Mouse (Mus musculus) heart, adult 9 months (tissue): ENCODE data around the gene Dennd2a.
"Not testable (repeated sequence)": the region's sequence is repeated elsewhere in the genome, so short reads cannot be mapped to it uniquely, and the experiment has no call there.

Source experiments
- DNase-seq, 2 experiments: peaks; one replicate each; pipeline ENCODE4 v3.0.0; 2022; ENCODE audit warnings: low spot score in 2 of 2

Gene Dennd2a

DNA sequence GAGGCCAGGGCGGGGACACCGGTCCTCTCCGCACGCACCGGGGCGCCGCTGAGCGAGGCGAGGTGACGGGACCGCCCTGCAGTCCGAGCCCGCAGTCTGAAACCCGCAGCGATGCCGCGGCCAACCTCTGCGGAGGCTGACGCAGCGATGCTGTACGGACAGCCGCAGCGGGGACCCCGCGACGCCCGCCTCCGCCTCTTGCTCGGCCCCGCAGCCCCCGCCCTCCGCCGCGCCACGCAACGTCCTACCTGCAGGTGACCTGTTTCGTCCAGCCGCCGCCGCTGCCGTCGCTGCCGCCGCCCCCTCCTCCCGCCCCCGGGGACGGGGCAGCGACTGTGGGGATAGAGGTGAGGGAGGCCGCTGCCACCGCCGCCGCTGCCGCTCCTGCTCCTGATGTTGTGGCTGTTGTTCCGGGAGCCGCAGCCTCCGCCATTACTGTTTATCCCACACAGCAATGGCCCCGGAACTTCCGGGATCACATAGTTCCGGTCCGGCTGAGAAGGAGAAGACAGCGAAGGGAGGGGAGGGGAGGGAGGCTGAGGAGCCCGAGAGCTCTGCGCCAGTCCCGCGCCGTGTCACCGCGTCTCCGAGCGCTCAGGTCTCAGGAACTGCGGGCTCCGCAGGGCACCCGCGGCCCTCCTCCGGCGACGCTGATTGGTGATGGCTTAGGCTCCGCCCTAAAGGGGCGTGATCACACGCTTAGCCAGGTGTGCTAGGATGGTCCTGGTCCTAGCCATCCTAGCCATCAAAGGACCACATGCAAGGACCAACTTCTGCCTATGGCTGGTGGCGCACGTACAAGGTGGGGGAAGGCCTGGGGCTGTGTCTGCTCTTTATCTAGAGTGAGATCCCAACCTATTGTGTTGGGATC, 137.6 kb downstream of the Dennd2a start, which contains the start of gene Mkrn1:
TSS of gene Mkrn1 (minus strand) at position 612 of the 871 bp plus-strand sequence.
- DNase-seq, result peak; percentile 58 to 78

DNA sequence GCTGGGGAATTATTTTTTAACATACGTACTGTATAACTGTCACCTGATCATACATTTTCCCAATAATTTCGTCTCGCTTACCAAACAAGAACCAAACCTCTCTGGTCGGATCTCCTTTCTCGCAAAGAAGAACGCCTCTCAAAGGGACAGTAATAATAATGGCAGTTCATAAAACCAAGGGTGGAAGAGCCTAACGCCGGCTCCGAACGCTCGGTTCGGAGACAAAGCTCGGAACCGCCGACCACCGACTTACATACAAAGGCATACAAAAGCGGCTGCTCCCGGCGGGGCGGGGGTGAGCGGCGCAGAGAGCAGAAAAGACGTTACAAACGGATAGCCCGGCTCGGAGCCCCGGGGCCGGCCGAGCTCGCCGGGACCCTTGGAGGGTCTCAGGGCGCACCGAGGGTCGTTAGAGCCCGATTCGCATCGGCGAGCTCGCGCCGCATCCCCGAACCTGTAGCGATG, 138.2 kb downstream of the Dennd2a start:
- peak in 1 of 2 experiments; percentile 8 for DNase-seq

DNA sequence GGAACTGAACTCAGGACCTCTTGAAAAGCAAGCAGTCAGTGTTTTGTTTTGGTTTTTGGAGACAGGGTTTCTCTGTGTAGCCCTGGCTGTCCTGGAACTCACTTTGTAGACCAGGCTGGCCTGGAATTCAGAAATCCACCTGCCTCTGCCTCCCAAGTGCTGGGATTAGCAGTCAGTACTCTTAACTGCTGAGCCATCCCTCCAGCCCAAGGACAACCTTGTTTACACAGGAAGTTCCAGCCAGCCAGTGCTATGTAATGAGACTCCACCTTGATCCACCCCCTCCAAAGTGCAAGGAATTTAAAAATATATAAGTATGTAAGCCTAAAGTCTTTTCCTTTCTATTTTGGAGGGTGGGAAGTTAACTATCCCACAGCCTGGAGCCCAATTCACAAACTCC, 141.0 kb downstream of the Dennd2a start:
- DNase-seq, result not testable (repeated sequence)

DNA sequence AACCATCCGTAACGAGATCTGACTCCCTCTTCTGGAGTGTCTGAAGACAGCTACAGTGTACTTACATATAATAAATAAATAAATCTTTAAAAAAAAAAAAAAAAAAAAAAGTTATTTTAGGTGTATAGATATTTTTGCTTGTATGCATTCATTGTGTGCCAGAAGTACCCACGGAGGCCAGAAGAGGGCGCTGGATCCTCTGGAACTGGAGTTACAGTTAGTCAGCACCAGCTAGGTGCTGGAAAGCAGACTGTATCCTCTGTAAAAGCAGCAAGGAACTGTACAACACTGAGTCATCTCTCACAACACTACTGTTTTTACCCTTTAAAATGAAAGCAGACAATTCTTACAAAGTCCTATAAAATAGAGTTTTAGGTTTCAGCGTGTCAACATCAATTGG, 141.9 kb downstream of the Dennd2a start:
- peak in 1 of 2 experiments; percentile 43 for DNase-seq

DNA sequence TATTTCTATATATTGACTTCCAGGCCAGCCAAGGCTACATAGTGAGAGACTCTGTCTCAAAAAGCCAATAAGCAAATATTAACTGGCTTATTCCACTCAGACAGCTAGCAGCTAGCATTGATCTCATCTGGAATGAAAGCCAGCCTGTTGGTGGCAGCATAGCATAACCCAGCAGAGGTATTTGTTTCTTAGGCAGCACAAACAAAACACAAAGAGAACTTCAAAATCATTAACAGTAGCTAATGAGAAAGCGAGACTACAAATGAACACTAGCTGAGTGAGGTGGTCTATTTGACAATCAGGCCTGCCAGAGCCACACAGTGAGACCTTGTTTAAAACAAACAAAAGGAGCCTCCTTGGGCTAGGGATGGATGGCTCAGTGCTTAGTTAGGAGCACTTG, 143.6 kb downstream of the Dennd2a start:
- no peak for DNase-seq
